Mouse (Mus musculus) layer of hippocampus, adult 9-11 months (tissue): ENCODE measurements around the gene Ss18l2.

Experiments
- DNase-seq: peaks from one replicate; pipeline ENCODE4 v3.0.0; 2022

Gene Ss18l2

DNA sequence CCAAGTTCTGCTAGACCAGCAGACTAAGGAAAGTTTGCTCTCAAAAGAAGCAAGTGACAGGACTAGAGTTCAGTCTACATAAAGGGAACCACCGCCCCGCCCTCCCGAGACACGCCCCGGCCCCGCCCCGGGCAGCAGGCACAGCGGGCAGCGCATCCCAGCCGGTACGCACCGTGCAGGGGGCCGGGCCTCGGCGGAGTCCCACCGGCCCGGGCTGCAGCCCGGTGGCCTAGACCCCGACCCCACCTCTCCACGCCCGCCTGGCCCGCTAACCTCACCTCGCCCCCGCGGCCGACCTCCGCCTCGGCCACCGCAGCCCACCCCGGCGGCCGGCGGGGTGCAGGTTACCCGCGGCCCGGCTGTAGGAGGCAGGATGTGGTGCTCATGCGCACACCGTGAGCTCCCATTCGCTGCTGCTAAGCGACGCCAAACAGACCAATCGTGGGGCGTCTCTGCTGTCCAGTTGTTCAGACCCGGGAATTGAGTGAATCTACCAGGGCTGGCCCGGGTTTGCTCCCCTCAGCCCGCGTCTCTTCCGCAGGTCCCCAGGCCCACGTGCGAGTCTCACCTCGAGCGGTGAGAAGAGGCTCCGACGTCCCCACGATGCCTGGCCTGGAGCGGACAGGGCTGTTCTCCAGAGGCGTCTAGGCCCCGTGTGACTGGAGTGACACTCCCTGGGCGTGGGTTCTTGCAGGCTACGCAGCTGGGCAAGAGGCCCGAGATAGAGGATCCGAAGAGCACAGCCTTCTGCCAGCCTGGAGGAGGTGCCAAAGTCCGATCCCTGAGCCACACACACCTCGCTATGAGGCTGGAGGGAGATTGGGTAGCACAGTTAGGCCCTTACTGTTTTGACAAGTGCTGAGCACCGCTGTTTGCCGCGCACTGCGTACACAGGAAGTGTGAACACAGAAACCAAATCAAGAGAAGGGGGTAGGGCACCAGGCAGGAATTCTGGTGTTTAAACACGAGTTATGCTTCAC lies 5.2 kb upstream of the Ss18l2 start, which contains the start of gene Sec22c:
Gene Sec22c, minus strand, starts transcription at position 845 of the 980 bp plus-strand sequence.
- DNase-seq: peak; percentile 90

- DNase-seq: no peak
Observed at GRCm38 (mm10) chr9:121706029-121706675, 4.0 kb upstream of the Ss18l2 start.

DNA sequence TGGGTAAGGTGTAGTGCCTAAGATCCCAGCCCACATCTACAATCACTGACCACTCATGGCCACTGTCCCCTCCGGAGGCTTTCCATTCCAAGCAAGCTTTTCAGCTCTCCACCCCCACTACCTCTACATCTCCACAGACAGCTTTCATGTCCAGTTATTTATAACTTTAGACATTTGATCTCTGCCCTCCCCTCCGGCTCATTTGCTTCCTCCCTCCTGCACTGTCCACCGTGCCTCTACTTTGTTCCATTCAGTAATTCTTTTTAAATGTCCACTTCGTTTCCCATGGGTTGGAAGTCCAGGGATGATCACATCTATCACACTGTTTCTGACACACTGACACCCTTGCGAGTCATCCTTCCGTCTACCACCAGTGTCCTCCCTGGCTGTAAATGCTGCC lies 2.3 kb upstream of the Ss18l2 start:
- DNase-seq: no peak

- no peak for DNase-seq
Observed at GRCm38 (mm10) chr9:121708506-121709486, 1.3 kb upstream of the Ss18l2 start.

DNA sequence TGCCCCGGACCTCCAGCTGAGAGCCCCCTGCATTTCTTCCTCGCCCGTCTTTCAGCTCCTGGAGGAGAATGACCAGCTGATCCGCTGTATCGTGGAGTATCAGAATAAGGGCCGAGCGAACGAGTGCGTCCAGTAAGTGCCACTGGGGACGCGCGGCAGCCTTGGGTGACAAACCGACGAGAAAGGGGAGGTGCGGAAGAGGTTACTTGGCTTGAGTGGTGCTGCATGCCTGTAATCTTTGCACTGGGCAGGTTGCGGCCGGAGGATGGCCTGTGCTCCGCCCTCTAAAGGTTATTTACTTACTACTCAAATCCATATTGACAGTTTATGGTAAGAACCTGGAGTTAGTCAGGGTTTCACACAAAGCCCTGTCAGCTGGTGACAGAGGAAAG lies 451 bp downstream of the Ss18l2 start:
- DNase-seq: no peak

DNA sequence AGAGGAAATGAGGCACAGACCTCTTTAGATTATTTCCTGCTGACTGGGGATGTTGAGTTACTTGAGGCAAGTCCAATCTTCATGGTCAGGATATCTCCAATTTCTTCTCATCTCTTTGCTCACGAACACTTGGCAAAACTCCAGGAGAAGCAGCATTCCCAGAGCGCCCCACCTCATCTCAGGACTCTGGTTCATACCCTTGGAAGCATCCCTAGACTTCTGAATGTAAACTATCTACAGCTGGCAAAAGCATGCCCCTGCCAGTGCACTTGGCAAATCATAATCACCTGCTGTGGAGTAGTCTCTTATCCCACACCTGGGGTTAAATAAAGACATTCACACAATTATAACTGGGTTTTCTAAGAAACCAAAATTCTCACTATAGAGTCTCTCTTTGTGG lies 6.9 kb downstream of the Ss18l2 start:
- DNase-seq: no peak

GRCm38 (mm10) chr9:121718070-121718705 lies 8.1 kb downstream of the Ss18l2 start:
- no peak for DNase-seq

- peak; percentile 99 for DNase-seq
Observed at GRCm38 (mm10) chr9:121718792-121719318, 8.7 kb downstream of the Ss18l2 start, which contains the start of gene Nktr. TSS of gene Nktr (plus strand) at chr9:121719169.

GRCm38 (mm10) chr9:121719347-121720331 lies 9.5 kb downstream of the Ss18l2 start:
- no peak for DNase-seq

GRCm38 (mm10) chr9:121740490-121740889 lies 30.4 kb downstream of the Ss18l2 start:
- DNase-seq: no peak

GRCm38 (mm10) chr9:121741168-121741567 lies 31.0 kb downstream of the Ss18l2 start:
- DNase-seq: no peak

DNA sequence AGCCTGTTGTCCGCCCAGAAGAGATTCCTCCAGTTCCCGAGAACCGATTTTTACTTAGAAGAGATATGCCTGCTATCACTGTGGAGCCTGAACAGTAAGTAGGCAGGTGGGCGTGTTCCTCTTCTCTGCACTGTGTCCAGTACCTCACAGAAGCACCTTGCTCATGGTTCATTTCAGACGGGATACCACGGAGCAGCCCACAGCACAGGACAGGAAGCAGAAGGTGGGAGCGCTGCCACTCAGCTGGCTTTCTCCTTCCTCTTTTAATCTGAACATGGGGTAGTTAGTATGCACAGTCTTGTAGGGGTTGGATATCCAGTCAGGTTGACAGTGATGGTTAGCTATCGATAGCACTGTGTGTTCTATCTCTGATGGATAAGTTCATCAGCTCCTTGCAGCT lies 33.9 kb downstream of the Ss18l2 start:
- DNase-seq: no peak

DNA sequence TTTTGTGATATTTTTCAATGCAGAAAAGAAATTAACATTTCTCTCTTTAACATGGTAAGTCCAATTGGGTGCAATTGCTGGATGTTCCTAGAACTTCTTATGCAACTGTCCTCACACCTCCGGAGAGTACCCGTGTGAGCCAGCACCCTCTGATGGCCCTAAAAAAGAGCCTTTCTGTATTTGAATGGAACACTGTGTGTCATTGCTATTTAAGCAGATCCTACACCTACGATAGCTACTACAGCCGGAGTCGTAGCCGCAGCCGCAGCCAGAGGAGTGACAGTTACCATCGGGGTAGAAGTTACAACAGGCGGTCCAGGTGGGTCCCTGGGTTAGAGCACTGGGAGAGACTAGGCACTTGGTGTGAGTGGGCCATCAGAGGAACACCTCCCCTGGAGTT lies 42.6 kb downstream of the Ss18l2 start:
- no peak for DNase-seq

DNA sequence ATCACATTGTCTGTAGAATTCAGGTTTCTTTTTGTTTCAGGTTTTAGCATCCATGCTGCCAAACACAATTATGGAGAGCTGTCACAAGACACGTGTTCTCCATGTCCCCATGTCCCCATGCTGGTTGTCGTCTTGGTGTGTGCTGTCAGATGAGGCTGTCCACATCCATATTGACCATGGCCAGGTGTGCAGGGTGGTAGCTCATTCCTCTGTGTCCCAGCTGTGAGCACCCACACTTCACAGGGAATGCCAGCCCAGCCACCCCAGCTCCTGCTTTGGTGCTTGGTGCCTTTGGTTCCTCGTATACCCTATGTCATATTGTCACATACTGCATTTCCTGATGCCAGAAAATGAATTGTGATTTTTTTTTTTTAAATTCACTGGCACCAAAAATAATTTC lies 44.5 kb downstream of the Ss18l2 start:
- DNase-seq: no peak

- DNase-seq: no peak
Observed at GRCm38 (mm10) chr9:121756785-121757184, 46.7 kb downstream of the Ss18l2 start.

DNA sequence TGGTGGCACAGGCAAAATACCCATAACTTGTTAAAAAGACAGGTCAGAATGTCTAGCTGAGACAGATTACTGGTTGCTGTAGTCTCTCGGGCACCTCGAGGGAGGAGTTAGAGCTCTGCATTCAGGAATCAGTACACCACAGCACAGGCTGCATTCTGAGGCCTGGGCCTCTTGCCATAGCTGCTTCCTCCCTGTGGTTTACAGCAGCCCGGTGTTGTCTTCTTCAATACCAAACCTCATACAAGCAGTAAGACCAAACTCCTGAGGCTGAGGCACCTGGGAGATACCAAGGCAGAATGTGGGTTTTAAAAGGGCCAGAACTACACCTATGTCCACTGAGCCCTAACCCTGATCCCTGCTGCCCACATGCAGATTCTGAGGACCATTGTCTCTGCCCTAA lies 47.3 kb downstream of the Ss18l2 start:
- no peak for DNase-seq

DNA sequence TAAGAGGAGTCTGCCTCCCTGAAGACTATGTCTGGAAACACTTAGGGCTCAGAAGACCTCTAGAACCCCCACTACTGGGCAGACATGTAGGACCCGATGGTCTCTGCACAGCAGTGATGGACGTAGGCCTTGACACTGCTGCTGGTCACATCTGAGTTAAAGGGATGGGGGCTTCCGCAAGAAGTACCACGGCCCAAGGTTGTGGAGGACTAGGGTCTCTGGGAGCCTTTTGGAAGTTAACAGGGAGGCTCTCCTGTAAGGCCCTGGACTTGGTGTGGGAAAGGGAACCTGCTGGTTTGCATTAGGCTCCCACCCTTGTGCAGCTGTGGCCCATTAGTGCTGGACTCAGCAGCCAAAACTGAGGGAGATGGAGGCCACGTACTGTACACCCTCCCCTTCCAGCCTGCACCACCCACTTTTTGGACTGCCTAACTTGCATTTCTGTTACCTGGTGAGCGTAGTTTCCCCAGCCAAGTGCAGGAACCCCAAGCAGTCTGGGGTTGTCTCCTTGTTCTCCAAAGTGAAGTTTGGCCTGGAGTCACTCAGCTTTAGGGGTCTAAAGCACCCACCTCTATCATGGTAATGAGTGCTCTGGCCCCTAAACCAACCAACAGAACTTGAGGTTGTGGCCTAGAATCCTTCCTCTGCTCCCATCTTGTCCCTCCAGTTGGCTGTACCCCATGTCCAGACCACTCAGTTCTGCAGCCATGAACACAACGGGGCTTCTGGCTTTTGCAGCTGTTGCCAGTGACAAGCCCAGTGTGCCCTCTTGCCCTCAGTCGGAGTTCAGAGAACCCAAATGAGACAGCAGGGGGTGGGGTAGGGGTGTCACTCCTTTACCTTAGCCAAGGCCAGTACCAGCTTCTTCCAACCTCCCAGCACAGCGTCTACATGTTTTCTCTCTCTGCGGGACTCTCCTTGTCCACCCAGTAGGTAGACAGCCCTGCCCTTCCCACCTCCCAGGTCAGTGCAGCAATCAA lies 48.0 kb downstream of the Ss18l2 start:
- no peak for DNase-seq

DNA sequence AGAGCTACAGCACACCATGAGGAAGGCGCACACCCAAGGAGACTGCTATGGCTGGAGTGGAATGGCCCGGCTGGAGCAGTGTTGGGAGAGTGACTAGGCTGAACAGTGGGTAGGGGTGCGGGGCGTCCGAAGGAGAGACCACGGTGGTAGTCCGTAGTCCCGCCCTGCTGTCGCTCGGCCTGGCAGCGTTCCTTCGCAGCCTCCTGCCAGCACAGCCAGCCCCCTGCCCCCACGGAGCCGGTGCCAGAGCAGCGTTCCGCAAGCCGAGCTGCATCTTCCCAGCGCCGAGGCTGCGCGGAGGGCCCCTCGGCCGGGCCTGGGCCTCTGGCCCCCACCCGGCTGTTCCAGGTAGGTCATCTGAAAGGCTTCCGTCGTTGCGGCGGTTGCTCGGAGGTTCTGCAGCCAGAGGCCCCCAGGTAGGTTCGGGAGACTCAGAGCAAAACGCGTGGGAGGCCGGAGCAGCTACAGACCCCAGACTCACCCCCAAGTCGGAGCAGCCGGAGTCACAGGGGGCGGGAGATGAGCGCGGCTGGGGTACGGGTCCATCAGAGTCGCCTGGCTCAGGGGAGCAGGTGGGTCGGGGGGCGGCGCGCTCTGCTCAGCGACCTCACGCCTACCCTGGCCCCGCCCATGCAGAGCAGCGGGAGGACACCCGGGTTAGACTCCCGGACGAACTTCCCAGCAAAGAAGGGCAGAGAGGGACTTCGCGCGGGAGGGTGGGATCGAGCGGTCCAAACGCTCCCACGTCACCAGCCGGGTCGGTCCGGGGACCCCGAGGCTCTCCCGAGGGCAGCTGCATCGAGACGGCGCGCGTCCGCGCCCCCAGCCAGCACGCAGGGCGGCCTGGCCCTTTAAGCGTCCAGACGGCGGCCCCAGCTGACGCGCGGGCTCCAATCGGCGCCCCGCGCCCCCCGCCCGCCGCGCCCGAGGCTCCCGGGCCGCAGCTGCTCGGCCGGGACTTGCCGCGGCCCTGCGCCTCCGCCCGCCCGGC lies 49.3 kb downstream of the Ss18l2 start, which contains the start of gene Zfp651:
Gene Zfp651, plus strand, starts transcription at position 240 of the 991 bp plus-strand sequence.
- peak; percentile 68 for DNase-seq
